ENCODE assay signal across 7 mouse cellular contexts in genomic region chr9:52098600-52098999, GRCm38 (mm10). TPM values are rescaled to one million over a fixed set of nuclear protein-coding genes. Genes with fewer than 3 reads are reported as not detected.
DNase-seq lines count a peak whose midpoint lies in the region; ATAC-seq lines count a peak whose summit lies in the region.

No protein-coding gene starts in this region.

- H3K27ac ChIP-seq in midbrain, embryonic 10.5 days (replicated peaks), result no peak overlapping the region

- ATAC-seq in inflammation-experienced regulatory T-cells, adult 6 months, result peak; percentile 43

- H3K4me1 ChIP-seq in midbrain, embryonic 10.5 days, result peaks cover 21% of the 10 kb centered on the region

- no peaks in the 10 kb centered on the region for H3K9me3 ChIP-seq in midbrain, embryonic 10.5 days (replicated peaks)

- H3K4me3 ChIP-seq in midbrain, embryonic 10.5 days, result no peak overlapping the region

- H3K36me3 ChIP-seq in midbrain, embryonic 10.5 days, result no peaks in the 10 kb centered on the region

- peak; percentile 42 for DNase-seq in WW6 (ENCODE audit: low read depth, low spot score)
- DNase-seq in cerebellum, postnatal 14 days, result peak; percentile 90 to 92
- DNase-seq in gastrocnemius, adult 18-20 months (ENCODE audit: low spot score), result peak; percentile 84
- peak; percentile 36 to 79 for DNase-seq in left cerebral cortex, adult 8-10 months (ENCODE audit: low spot score in 2 of 2)
- peak; percentile 82 for DNase-seq in midbrain, embryonic 10.5 days (ENCODE audit: low spot score)
- peak; percentile 44 to 58 for DNase-seq in right cerebral cortex, postnatal 36 days (ENCODE audit: low spot score in 2 of 2)

- no peaks in the 10 kb centered on the region for H3K27me3 ChIP-seq in midbrain, embryonic 10.5 days (ENCODE audit: low read depth, poor library complexity, severe bottlenecking)

- WGBS in midbrain, embryonic 10.5 days, result 4% methylated on average over 7 of the region's 7 CpGs

RNA-seq across cellular contexts. Expression of gene Rdx, which starts 51.6 kb away (rescaled TPM):
- total RNA-seq in gastrocnemius, adult 18-20 months (2021), result 100 to 1,000 TPM; 119 TPM
- 10 to 100 TPM; 45.1 to 71.9 (median 50.0) TPM for polyA plus RNA-seq in inflammation-experienced regulatory T-cells, adult 6 months (2017; shearing (Covaris generic))
- 10 to 100 TPM; 55.9 to 61.3 (median 60.1) TPM for total RNA-seq in left cerebral cortex, adult 8-10 months (2022)
- 159 and 160 TPM in 2 replicates for polyA plus RNA-seq in midbrain, embryonic 10.5 days (2016; fragmentation: Nextera tagmentation; extraction: Ambion mirVana)
